9 mouse cellular contexts compared by ENCODE assay signal in the genomic region with DNA sequence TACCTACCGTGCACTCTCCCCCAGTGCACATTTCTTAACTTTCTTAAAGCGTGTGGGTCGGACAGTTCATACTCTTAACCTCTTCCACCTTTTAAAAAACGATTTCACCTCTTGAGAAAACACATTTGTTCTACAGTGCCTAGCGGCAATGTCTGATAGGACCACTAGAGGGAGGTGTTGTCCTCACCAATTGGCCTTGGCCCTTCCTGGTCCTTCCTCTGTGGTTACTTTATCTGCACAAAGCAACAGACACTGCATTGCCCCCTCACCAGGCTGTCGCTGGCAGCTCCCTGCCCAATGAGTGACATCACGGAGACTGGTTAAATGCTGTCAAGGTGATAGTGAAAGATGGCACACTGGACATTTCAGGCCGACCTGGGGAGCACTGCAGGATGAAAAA. TPM values are rescaled to one million over a fixed set of nuclear protein-coding genes. Genes with fewer than 3 reads are reported as not detected.
DNase-seq lines count a peak whose midpoint lies in the region; ATAC-seq and TF ChIP-seq lines count a peak whose summit lies in the region.
"Had no signal": no experiment of that assay in that cellular context is flagged by ENCODE, and none has a peak within 500 bp of the region (broad histone marks: within the 10 kb centered on the region; RNA-seq: fewer than 3 reads in every experiment).

No protein-coding gene starts in this region.

- H3K4me3 ChIP-seq in ES-Bruce4 (ENCODE audit: low read depth, low read length), result no peak overlapping the region
- no peak overlapping the region for H3K4me3 ChIP-seq in embryonic facial prominence, embryonic 11.5 days (ENCODE audit: low read depth, low read length)
- H3K4me3 ChIP-seq: heart, embryonic 13.5 days had no signal

- no peaks in the 10 kb centered on the region for H3K36me3 ChIP-seq in ES-Bruce4 (ENCODE audit: control insufficient read depth, insufficient read depth, low read length, poor library complexity, severe bottlenecking)
- H3K36me3 ChIP-seq in embryonic facial prominence, embryonic 11.5 days (replicated peaks; ENCODE audit: control insufficient read depth, insufficient read depth, low read depth, low read length), result no peaks in the 10 kb centered on the region
- H3K36me3 ChIP-seq: heart, embryonic 13.5 days had no signal

- H3K27ac ChIP-seq in ES-Bruce4 (ENCODE audit: insufficient read depth, low read length), result no peak overlapping the region
- no peak overlapping the region for H3K27ac ChIP-seq in embryonic facial prominence, embryonic 11.5 days (replicated peaks; ENCODE audit: low read depth, low read length)
- H3K27ac ChIP-seq: heart, embryonic 13.5 days had no signal

- H3K27me3 ChIP-seq in ES-Bruce4 (ENCODE audit: control insufficient read depth, insufficient read depth, low read length, poor library complexity, severe bottlenecking), result no peaks in the 10 kb centered on the region
- no peaks in the 10 kb centered on the region for H3K27me3 ChIP-seq in embryonic facial prominence, embryonic 11.5 days (ENCODE audit: control insufficient read depth, insufficient read depth, low read length)

- H3K9ac ChIP-seq in ES-Bruce4 (ENCODE audit: low read depth, poor library complexity, severe bottlenecking), result no peak overlapping the region
- no peak overlapping the region for H3K9ac ChIP-seq in embryonic facial prominence, embryonic 11.5 days (replicated peaks; ENCODE audit: low read length)
- H3K9ac ChIP-seq: heart, embryonic 13.5 days had no signal

- no peak overlapping the region for H3K4me2 ChIP-seq in embryonic facial prominence, embryonic 11.5 days (ENCODE audit: low read depth, low read length)
- H3K4me2 ChIP-seq: heart, embryonic 13.5 days had no signal

- no peak for TF ChIP-seq POLR2A in ES-Bruce4 (IDR thresholded peaks at IDR 0.05; ENCODE audit: insufficient read depth, low read length)

- DNase-seq in adrenal gland, postnatal 36 days, result peak; percentile 68 to 79
- DNase-seq in embryonic facial prominence, embryonic 11.5 days (ENCODE audit: low spot score), result peak; percentile 84
- DNase-seq in layer of hippocampus, adult 9-10 months (ENCODE audit: low spot score), result peak; percentile 42
- DNase-seq in lung, postnatal 10 days, result peak; percentile 79
- DNase-seq in retina, embryonic 14.5 days (ENCODE audit: low spot score), result peak; percentile 86

- TF ChIP-seq CTCF in ES-Bruce4 (IDR thresholded peaks at IDR 0.05; ENCODE audit: low read depth, low read length), result peak; percentile 71

- no peaks in the 10 kb centered on the region for H3K4me1 ChIP-seq in ES-Bruce4 (ENCODE audit: control insufficient read depth, insufficient read depth, low read length)
- no peaks in the 10 kb centered on the region for H3K4me1 ChIP-seq in embryonic facial prominence, embryonic 11.5 days (ENCODE audit: control insufficient read depth, insufficient read depth, low read length)

- 17% methylated on average over 8 of the region's 8 CpGs for WGBS in embryonic facial prominence, embryonic 11.5 days

- TF ChIP-seq EP300 in ES-Bruce4 (IDR thresholded peaks at IDR 0.05; ENCODE audit: insufficient read depth, low read depth, low read length), result no peak

- ATAC-seq in embryonic facial prominence, embryonic 11.5 days (replicated peaks; ENCODE audit: insufficient number of reproducible peaks, low FRiP score, low TSS enrichment, low read depth), result no peak; the same call in 1 of the 2 replicates
- peak; percentile 72 to 79 for ATAC-seq in hematopoietic stem cell, adult 5-6 weeks (replicated peaks in 1 of 2; ENCODE audit: insufficient read depth in 1 of 2, low FRiP score in 2 of 2, low TSS enrichment in 1 of 2, low read depth in 1 of 2, poor library complexity in 2 of 2, severe bottlenecking in 2 of 2)
- no peak for ATAC-seq in erythroblast, adult 5-6 weeks (replicated peaks; ENCODE audit: low FRiP score, poor library complexity, severe bottlenecking)

- no peaks in the 10 kb centered on the region for H3K9me3 ChIP-seq in ES-Bruce4 (replicated peaks; ENCODE audit: control insufficient read depth, insufficient read depth, low read length, poor library complexity, severe bottlenecking)
- H3K9me3 ChIP-seq in embryonic facial prominence, embryonic 11.5 days (replicated peaks; ENCODE audit: control insufficient read depth, low read length), result no peaks in the 10 kb centered on the region
- H3K9me3 ChIP-seq: heart, embryonic 13.5 days had no signal

RNA-seq across cellular contexts. Expression of a gene that starts 40.3 kb away (rescaled TPM):
- 8.7 and 10.9 TPM in 2 replicates for polyA plus RNA-seq in ES-Bruce4 (2011; ENCODE audit: insufficient read depth, insufficient read length, low read depth, missing spikeins)
- under 1 TPM; 0.60 to 0.66 TPM for total RNA-seq in adrenal gland, postnatal 36 days (2021)
- polyA plus RNA-seq in embryonic facial prominence, embryonic 11.5 days (2014; fragmentation: Nextera tagmentation; extraction: Ambion mirVana), result 13.3 and 14.0 TPM in 2 replicates
- not detected in 2 replicates for total RNA-seq in hematopoietic stem cell, adult 5-6 weeks (2017)
- total RNA-seq in erythroblast, adult 5-6 weeks (2015; ENCODE audit: low replicate concordance), result not detected in 2 replicates
- total RNA-seq in erythroblast, adult 5-6 weeks (2017; ENCODE audit: low replicate concordance), result not detected in 2 replicates

Comparison
In these comparisons a context has a peak if more than half of its experiments do, and no peak if none do; other contexts are left out.
1. ATAC-seq: peak in hematopoietic stem cell, adult 5-6 weeks (2 of 2); none in embryonic facial prominence, embryonic 11.5 days (single experiment) and erythroblast, adult 5-6 weeks (single experiment).
2. Peak in every context shown above with its lines, with median percentiles within 50 percentile points of each other: DNase-seq.